Mouse (Mus musculus) kidney, adult 2 months (tissue): ENCODE data around the gene Sptbn2.
"Not testable (repeated sequence)": the region's sequence is repeated elsewhere in the genome, so short reads cannot be mapped to it uniquely, and the experiment has no call there.

Experiments
- CTCF ChIP-seq: fragments of 200-500 bp; conservative IDR thresholded peaks from 2 replicates; pipeline ENCODE4 v1.5.1; 2011; ENCODE audit warnings: low read depth, mild to moderate bottlenecking, control low read depth, low read length, moderate library complexity, mixed read lengths; ENCODE audit not compliant: insufficient read depth, insufficient read length
- POLR2A ChIP-seq: fragments of 200-500 bp; IDR thresholded peaks from one replicate; pipeline ENCODE4 v1.6.1; 2011; ENCODE audit warnings: low read depth, low read length, control low read depth

GRCm38 (mm10) chr19:4760544-4760943, 49.6 kb downstream of the Sptbn2 start:
- TF ChIP-seq POLR2A, CTCF: not testable (repeated sequence)
